ENCODE assay signal across 9 mouse cellular contexts in the genomic region with DNA sequence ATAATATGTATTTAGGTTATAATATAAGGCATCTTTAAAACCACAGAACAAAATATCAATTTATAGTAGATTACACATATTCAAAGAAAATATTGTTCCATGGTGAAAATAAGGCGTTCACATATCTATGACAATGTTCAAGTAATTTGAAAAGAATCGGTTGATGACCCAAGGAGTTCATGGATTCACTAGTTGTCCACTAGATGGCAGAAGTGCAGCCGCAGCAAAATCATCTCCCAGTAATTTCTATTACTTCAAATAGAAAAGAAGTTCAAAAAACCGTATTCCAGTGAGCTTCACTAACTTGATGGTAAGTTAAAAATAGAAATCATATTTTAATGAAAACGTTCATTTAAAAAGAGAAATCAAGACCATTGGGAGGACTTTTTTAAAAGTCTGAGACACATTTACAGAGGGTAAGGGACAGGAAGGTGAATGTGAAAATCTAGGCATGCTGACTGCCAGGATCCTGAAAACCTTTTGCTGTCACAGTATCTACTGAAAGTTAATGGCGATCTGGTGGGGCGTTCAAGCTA. TPM values are rescaled to one million over a fixed set of nuclear protein-coding genes. Genes with fewer than 3 reads are reported as not detected.
DNase-seq lines count a peak whose midpoint lies in the region; ATAC-seq and TF ChIP-seq lines count a peak whose summit lies in the region.
"Had no signal": no experiment of that assay in that cellular context is flagged by ENCODE, and none has a peak within 500 bp of the region (broad histone marks: within the 10 kb centered on the region; RNA-seq: fewer than 3 reads in every experiment).

No protein-coding gene starts in this region.

- no peak overlapping the region for H3K9ac ChIP-seq in liver, embryonic 14.5 days (replicated peaks)
- no peak overlapping the region for H3K9ac ChIP-seq in liver, embryonic 11.5 days (ENCODE audit: low read depth, low read length)

- no peak for DNase-seq in frontal cortex, postnatal 10 days (ENCODE audit: low spot score in 2 of 2)
- no peak for DNase-seq in liver, embryonic 14.5 days (ENCODE audit: low read depth in 3 of 3, low spot score in 3 of 3)
- no peak for DNase-seq in liver, embryonic 11.5 days (ENCODE audit: low spot score)
- no peak for DNase-seq in Patski (ENCODE audit: low read depth, low spot score)
- DNase-seq in lung, postnatal 36 days: peak; percentile 30
- DNase-seq in urinary bladder, postnatal 10 days (ENCODE audit: low spot score): no peak
- DNase-seq in right cerebral cortex, postnatal 36 days (ENCODE audit: low spot score in 2 of 2): no peak
- DNase-seq: spleen, adult 18-20 months had no signal

- no peaks in the 10 kb centered on the region for H3K36me3 ChIP-seq in liver, embryonic 14.5 days (replicated peaks; ENCODE audit: control insufficient read depth, insufficient read depth, low read depth)
- H3K36me3 ChIP-seq in liver, embryonic 11.5 days (ENCODE audit: control insufficient read depth, insufficient read depth, low read length): no peaks in the 10 kb centered on the region

- no peaks in the 10 kb centered on the region for H3K4me1 ChIP-seq in liver, embryonic 14.5 days (replicated peaks; ENCODE audit: control insufficient read depth in 2 of 2, insufficient read depth in 2 of 2, low read length in 1 of 2)
- H3K4me1 ChIP-seq in liver, embryonic 11.5 days (replicated peaks; ENCODE audit: control insufficient read depth, insufficient read depth, low read length): no peaks in the 10 kb centered on the region

- in situ Hi-C loops in Patski (cut with MboI; ENCODE audit: low pct_unique_long_range_greater_than_20kb): no loop called here

- H3K4me2 ChIP-seq in liver, embryonic 14.5 days (ENCODE audit: low read depth): no peak overlapping the region
- no peak overlapping the region for H3K4me2 ChIP-seq in liver, embryonic 11.5 days

- H3K4me3 ChIP-seq in liver, embryonic 14.5 days (ENCODE audit: insufficient read depth in 1 of 2, low read depth in 2 of 2, low read length in 2 of 2): no peak overlapping the region
- H3K4me3 ChIP-seq in liver, embryonic 11.5 days (ENCODE audit: low read depth, low read length): no peak overlapping the region

- TF ChIP-seq EP300 in liver, embryonic 14.5 days (IDR thresholded peaks at IDR 0.05; ENCODE audit: low read depth): no peak

- no peaks in the 10 kb centered on the region for H3K27me3 ChIP-seq in liver, embryonic 14.5 days (ENCODE audit: control insufficient read depth, insufficient read depth, low read length)
- H3K27me3 ChIP-seq in liver, embryonic 11.5 days (replicated peaks; ENCODE audit: control insufficient read depth, insufficient read depth, low read length): no peaks in the 10 kb centered on the region
- H3K27me3 ChIP-seq in Patski: peaks cover 6% of the 10 kb centered on the region

- POLR2A ChIA-PET in Patski (lab: Charles Lee): no interaction called here

- H3K27ac ChIP-seq in liver, embryonic 14.5 days: no peak overlapping the region
- H3K27ac ChIP-seq in liver, embryonic 11.5 days (ENCODE audit: low read depth, low read length): no peak overlapping the region

- TF ChIP-seq CTCF in liver, embryonic 14.5 days (IDR thresholded peaks at IDR 0.05; ENCODE audit: low read depth): peak; percentile 60; the same call in 1 of the 2 replicates
- TF ChIP-seq CTCF in Patski (IDR thresholded peaks at IDR 0.05): peak; percentile 69

- CTCF ChIA-PET in Patski (lab: Charles Lee): interaction anchor here (0.8 to 1.5 kb wide), 9 partner anchors 10 to 230 kb away, joined by 3 to 5 read pairs (median 3); no protein-coding TSS in a partner anchor

- ATAC-seq in frontal cortex, adult (ENCODE audit: low TSS enrichment): peak; percentile 72; the same call in 1 of the 2 replicates
- no peak for ATAC-seq in liver, embryonic 14.5 days (ENCODE audit: insufficient read depth)
- no peak for ATAC-seq in liver, embryonic 11.5 days (replicated peaks; ENCODE audit: low FRiP score)
- no peak for ATAC-seq in Patski

- H3K9me3 ChIP-seq in liver, embryonic 14.5 days (ENCODE audit: control insufficient read depth, low read length): no peaks in the 10 kb centered on the region
- no peaks in the 10 kb centered on the region for H3K9me3 ChIP-seq in liver, embryonic 11.5 days (ENCODE audit: control insufficient read depth, low read length)

- WGBS in liver, embryonic 14.5 days (ENCODE audit: insufficient replicate concordance): 20% methylated on average over 7 of the region's 7 CpGs
- WGBS in liver, embryonic 11.5 days: 34% methylated on average over 7 of the region's 7 CpGs

RNA-seq across cellular contexts. Expression of a gene that starts 43.2 kb away (rescaled TPM):
- 60.7 and 85.4 TPM in 2 replicates for polyA plus RNA-seq in liver, embryonic 14.5 days (2012; rRNA removed)
- polyA plus RNA-seq in liver, embryonic 14.5 days (2014; fragmentation: Nextera tagmentation; extraction: Ambion mirVana): 178 and 190 TPM in 2 replicates
- polyA plus RNA-seq in liver, embryonic 11.5 days (2014; fragmentation: Nextera tagmentation; extraction: Ambion mirVana): 280 and 288 TPM in 2 replicates
- polyA plus RNA-seq in Patski (2021): 277 TPM
